Mouse (Mus musculus) limb, embryonic 14.5 days (tissue): ENCODE results near the gene Jade2. TPM values are rescaled to one million over a fixed set of nuclear protein-coding genes. Genes with fewer than 3 reads are reported as not detected.

Source experiments
- ATAC-seq: fragments of 200-750 bp; cut with Nextera tagmentation; 2 replicates; pipeline ENCODE4 v1.8.0; 2017; ENCODE audit warnings: low read depth, moderate number of reproducible peaks, moderate TSS enrichment; ENCODE audit not compliant: low FRiP score
- DNase-seq: peaks from one replicate; pipeline ENCODE4 v3.0.0-alpha.2; 2015; ENCODE audit warnings: low spot score
- H3K27ac ChIP-seq: fragments of 300-500 bp; sonication (generic); replicated peaks from 2 replicates; pipeline ENCODE4 v1.5.1; 2014; ENCODE audit warnings: low read depth, mild to moderate bottlenecking, low read length, moderate library complexity, mixed read lengths
- H3K27me3 ChIP-seq: fragments of 300-500 bp; sonication (generic); 2 replicates; pipeline ENCODE4 v1.6.1; 2014; ENCODE audit warnings: low read length, mixed read lengths; ENCODE audit not compliant: control insufficient read depth, insufficient read depth
- H3K36me3 ChIP-seq: fragments of 300-500 bp; sonication (generic); 2 replicates; pipeline ENCODE4 v1.6.1; 2014; ENCODE audit warnings: mild to moderate bottlenecking, low read length, moderate library complexity, mixed read lengths; ENCODE audit not compliant: control insufficient read depth, insufficient read depth
- H3K4me1 ChIP-seq: fragments of 300-500 bp; sonication (generic); 2 replicates; pipeline ENCODE4 v1.6.1; 2014; ENCODE audit warnings: antibody characterized with exemption, low read length, mixed read lengths; ENCODE audit not compliant: control insufficient read depth, insufficient read depth
- H3K4me2 ChIP-seq: fragments of 300-500 bp; sonication (generic); replicated peaks from 2 replicates; pipeline ENCODE4 v1.6.1; 2014; ENCODE audit warnings: low read depth, mild to moderate bottlenecking, low read length, moderate library complexity; ENCODE audit not compliant: severe bottlenecking
- H3K4me3 ChIP-seq: fragments of 300-500 bp; sonication (generic); replicated peaks from 2 replicates; pipeline ENCODE4 v1.5.1; 2014; ENCODE audit warnings: low read length
- H3K9ac ChIP-seq: fragments of 300-500 bp; sonication (generic); 2 replicates; pipeline ENCODE4 v1.6.1; 2014; ENCODE audit warnings: mild to moderate bottlenecking, low read depth, low read length, moderate library complexity; ENCODE audit not compliant: severe bottlenecking
- H3K9me3 ChIP-seq: fragments of 300-500 bp; sonication (generic); 2 replicates; pipeline ENCODE4 v1.6.1; 2016; ENCODE audit warnings: low read length; ENCODE audit not compliant: control insufficient read depth
- POLR2A ChIP-seq: fragments of 200-500 bp; IDR thresholded peaks from 2 replicates; pipeline ENCODE4 v1.8.0; 2012; ENCODE audit warnings: inconsistent platforms, mild to moderate bottlenecking, moderate library complexity, borderline replicate concordance; ENCODE audit not compliant: insufficient read depth, insufficient read length; ENCODE audit errors: extremely low read depth
- WGBS: fragments of 180-500 bp; shearing (Covaris S2); extraction: QIAGEN DNeasy Blood & Tissue Kit; methylation state at CpG from one replicate; pipeline ENCODE4 v1.1.7; 2014; 5-methylcytosine and 5-hydroxymethylcytosine counted together
- polyA plus RNA-seq, 2 experiments: library from polyadenylated mRNA; depleted of rRNA in 1 of 2; stranded (reverse) in 1 of 2; unstranded in 1 of 2; fragments of >200 nt; fragmentation: Nextera tagmentation in 1 of 2; extraction: Ambion mirVana in 1 of 2; gene quantifications; 2 replicates each; pipeline versions ENCODE4 v1.2.1 to v1.2.3; 2012 to 2014

The Jade2 gene
- polyA plus RNA-seq, 2 experiments = 1.7 to 5.2 TPM

- Histone ChIP-seq H3K27me3 (no peaks in the 10 kb centered on the region), H3K27ac (no peak overlapping the region), H3K4me3 (no peak overlapping the region), H3K9ac (no peak overlapping the region), H3K4me1 (no peaks in the 10 kb centered on the region; the same call in 1 of the 2 replicates), H3K4me2 (no peak overlapping the region), H3K36me3 (peaks cover 21% of the 10 kb centered on the region), H3K9me3 (no peaks in the 10 kb centered on the region)
- WGBS = 93% methylated on average over 12 of the region's 12 CpGs
- ATAC-seq (no peak), DNase-seq (no peak)
- TF ChIP-seq POLR2A = no peak
Observed at GRCm38 (mm10) chr11:51835598-51835997, 21.9 kb downstream of the Jade2 start.

GRCm38 (mm10) chr11:51834067-51834411, 23.4 kb downstream of the Jade2 start:
- Histone ChIP-seq H3K4me3 (no peak overlapping the region), H3K36me3 (peaks cover 32% of the 10 kb centered on the region), H3K4me1 (no peaks in the 10 kb centered on the region), H3K4me2 (no peak overlapping the region), H3K27ac (no peak overlapping the region), H3K9ac (no peak overlapping the region), H3K9me3 (no peaks in the 10 kb centered on the region), H3K27me3 (no peaks in the 10 kb centered on the region)
- DNase-seq (no peak), ATAC-seq (no peak)
- 97% methylated on average over 8 of the region's 8 CpGs for WGBS
- no peak for TF ChIP-seq POLR2A

GRCm38 (mm10) chr11:51833393-51834066, 23.9 kb downstream of the Jade2 start:
- Histone ChIP-seq H3K36me3 (peaks cover 35% of the 10 kb centered on the region), H3K9ac (no peak overlapping the region), H3K4me1 (no peaks in the 10 kb centered on the region), H3K27ac (no peak overlapping the region), H3K27me3 (no peaks in the 10 kb centered on the region), H3K9me3 (no peaks in the 10 kb centered on the region), H3K4me3 (no peak overlapping the region), H3K4me2 (no peak overlapping the region)
- ATAC-seq = no peak
- WGBS = 91% methylated on average over 10 of the region's 10 CpGs
- DNase-seq = no peak
- TF ChIP-seq POLR2A = no peak

DNA sequence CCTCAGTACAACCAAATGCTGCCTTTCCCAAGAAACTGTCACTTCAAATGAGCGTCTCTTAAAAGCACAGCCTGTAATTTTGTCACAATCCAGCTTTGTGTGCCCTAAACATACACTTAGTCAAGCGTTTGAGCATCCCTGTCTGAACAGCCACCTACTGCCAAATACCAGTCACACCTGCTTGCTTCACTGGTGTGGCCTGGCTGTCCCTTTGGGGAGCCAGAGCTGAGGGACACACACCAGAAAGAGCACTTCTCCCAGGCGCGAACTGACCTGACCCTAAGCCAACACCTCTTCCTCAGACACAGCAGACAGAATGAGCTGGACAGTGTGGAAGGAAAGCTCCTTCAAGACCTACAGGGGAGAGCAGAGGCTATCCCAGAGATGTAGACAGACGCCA, 24.5 kb downstream of the Jade2 start:
- no peak overlapping the region for H3K4me2 ChIP-seq
- ATAC-seq (no peak), DNase-seq (no peak)
- 80% methylated on average over 5 of the region's 5 CpGs for WGBS
- H3K27ac ChIP-seq = no peak overlapping the region
- no peak for TF ChIP-seq POLR2A
- peaks cover 38% of the 10 kb centered on the region for H3K36me3 ChIP-seq
- no peaks in the 10 kb centered on the region for H3K27me3 ChIP-seq
- H3K4me3 ChIP-seq = no peak overlapping the region
- no peaks in the 10 kb centered on the region for H3K9me3 ChIP-seq
- no peaks in the 10 kb centered on the region for H3K4me1 ChIP-seq
- no peak overlapping the region for H3K9ac ChIP-seq

DNA sequence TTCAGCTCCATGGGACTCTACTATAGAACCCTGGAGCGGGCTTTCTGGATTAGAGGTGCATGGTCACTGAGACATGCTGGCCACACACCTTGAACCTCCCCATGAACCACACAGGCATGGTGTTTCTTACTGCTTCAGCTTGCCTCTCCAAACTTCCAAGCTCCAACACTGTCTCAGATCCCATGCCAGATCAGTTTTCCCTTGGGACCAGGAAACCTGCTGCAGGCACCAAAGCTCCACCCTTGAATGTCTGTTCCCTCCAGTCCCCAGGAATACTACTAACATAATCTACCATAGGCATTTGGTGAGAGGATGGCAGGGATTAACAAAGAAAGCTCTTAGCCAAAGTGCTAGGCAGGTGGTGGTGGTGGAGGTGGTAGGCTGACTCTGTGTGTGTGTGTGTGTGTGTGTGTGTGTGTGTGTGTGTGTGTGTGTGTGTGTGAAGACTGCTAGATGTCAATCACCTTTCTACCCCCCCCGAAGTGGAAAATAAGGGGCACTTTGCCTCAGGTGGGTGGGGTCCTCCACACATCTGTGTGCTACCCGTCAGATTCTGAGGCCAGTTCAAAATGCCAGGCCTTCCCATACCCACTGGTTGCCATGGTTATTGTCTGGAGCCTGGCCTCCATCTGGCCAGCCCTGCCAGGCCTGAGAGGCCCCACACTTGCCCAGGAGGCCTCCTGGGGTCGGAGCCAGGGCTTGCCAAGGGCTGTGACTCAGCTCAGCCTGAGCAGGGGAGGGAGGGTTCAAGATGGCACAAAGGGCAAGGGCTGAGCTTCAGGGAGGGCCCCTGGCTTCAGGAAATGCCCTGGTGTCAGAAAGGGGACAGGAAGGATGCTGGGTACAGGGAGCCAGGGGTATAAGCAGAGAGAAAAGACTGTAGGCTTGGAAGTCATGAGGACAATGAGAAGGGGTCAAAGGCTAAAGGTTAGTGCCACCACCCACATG, 25.2 kb downstream of the Jade2 start:
- peaks cover 42% of the 10 kb centered on the region for H3K36me3 ChIP-seq
- no peaks in the 10 kb centered on the region for H3K9me3 ChIP-seq
- no peak overlapping the region for H3K9ac ChIP-seq
- H3K4me2 ChIP-seq = no peak overlapping the region
- no peak for TF ChIP-seq POLR2A
- ATAC-seq (no peak), DNase-seq (no peak)
- WGBS = 69% methylated on average over 4 of the region's 4 CpGs
- H3K27ac ChIP-seq = no peak overlapping the region
- no peaks in the 10 kb centered on the region for H3K4me1 ChIP-seq
- H3K27me3 ChIP-seq = no peaks in the 10 kb centered on the region
- H3K4me3 ChIP-seq = no peak overlapping the region
